Mouse (Mus musculus) midbrain, embryonic 15.5 days (tissue): ENCODE results near the gene Abca3. TPM values are rescaled to one million over a fixed set of nuclear protein-coding genes. Genes with fewer than 3 reads are reported as not detected.

Source experiments
- ATAC-seq: fragments of 200-750 bp; cut with Nextera tagmentation; replicated peaks from 2 replicates; pipeline ENCODE4 v1.8.0; 2017; ENCODE audit warnings: moderate TSS enrichment
- H3K27ac ChIP-seq: fragments of 300-500 bp; sonication (generic); 2 replicates; pipeline ENCODE4 v1.5.1; 2015; ENCODE audit warnings: mild to moderate bottlenecking, inconsistent platforms
- H3K27me3 ChIP-seq: fragments of 300-500 bp; sonication (generic); replicated peaks from 2 replicates; pipeline ENCODE4 v1.6.1; 2015; ENCODE audit warnings: inconsistent platforms
- H3K36me3 ChIP-seq: fragments of 300-500 bp; sonication (generic); replicated peaks from 2 replicates; pipeline ENCODE4 v1.6.1; 2015; ENCODE audit warnings: inconsistent platforms
- H3K4me1 ChIP-seq: fragments of 300-500 bp; sonication (generic); 2 replicates; pipeline ENCODE4 v1.6.1; 2015; ENCODE audit warnings: inconsistent platforms
- H3K4me2 ChIP-seq: fragments of 300-500 bp; sonication (generic); 2 replicates; pipeline ENCODE4 v1.6.1; 2015; ENCODE audit warnings: inconsistent platforms, mild to moderate bottlenecking, moderate library complexity
- H3K4me3 ChIP-seq: fragments of 300-500 bp; sonication (generic); 2 replicates; pipeline ENCODE4 v1.5.1; 2015; ENCODE audit warnings: mild to moderate bottlenecking, inconsistent platforms
- H3K9ac ChIP-seq: fragments of 300-500 bp; sonication (generic); 2 replicates; pipeline ENCODE4 v1.6.1; 2015; ENCODE audit warnings: mild to moderate bottlenecking, inconsistent platforms
- H3K9me3 ChIP-seq: fragments of 300-500 bp; sonication (generic); 2 replicates; pipeline ENCODE4 v1.6.1; 2016; ENCODE audit warnings: inconsistent platforms
- WGBS: fragments of 180-500 bp; shearing (Covaris S2); methylation state at CpG from one replicate; pipeline ENCODE4 v1.1.7; 2015; ENCODE audit warnings: mixed read lengths; 5-methylcytosine and 5-hydroxymethylcytosine counted together
- polyA plus RNA-seq: library from polyadenylated mRNA; unstranded; fragments of >200 nt; fragmentation: Nextera tagmentation; extraction: Ambion mirVana; gene quantifications from 2 replicates; pipeline ENCODE4 v1.2.1, GENCODE M21; 2015

Abca3 gene
- polyA plus RNA-seq, 1 experiment from 2014 or later, result 34.6 TPM

DNA sequence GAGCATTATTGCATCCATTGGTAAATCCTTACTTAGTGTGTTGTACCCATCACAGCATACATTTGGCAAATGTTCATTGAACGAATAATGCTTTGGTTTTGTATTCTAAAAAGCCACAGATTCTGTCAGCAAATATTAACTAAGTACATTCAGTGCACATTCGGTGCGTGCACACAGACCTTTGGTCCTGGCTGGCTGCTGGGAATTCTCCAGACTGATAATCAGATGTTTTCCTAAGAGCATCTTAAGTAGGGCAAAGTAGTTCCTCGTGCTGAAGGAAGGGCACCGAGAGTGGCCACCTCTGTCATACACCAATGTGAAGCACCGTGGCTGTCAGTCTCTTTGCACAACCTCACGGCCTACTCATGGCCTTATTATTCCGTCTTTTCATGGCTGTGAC, 7.3 kb downstream of the Abca3 start:
- H3K27ac ChIP-seq, result no peak overlapping the region
- no peaks in the 10 kb centered on the region for H3K27me3 ChIP-seq
- no peak overlapping the region for H3K4me3 ChIP-seq
- H3K36me3 ChIP-seq, result no peaks in the 10 kb centered on the region
- no peak for ATAC-seq
- no peak overlapping the region for H3K9ac ChIP-seq
- H3K4me2 ChIP-seq, result no peak overlapping the region
- H3K9me3 ChIP-seq, result no peaks in the 10 kb centered on the region
- WGBS, result 92% methylated on average over 8 of the region's 8 CpGs
- H3K4me1 ChIP-seq, result peaks cover 16% of the 10 kb centered on the region

DNA sequence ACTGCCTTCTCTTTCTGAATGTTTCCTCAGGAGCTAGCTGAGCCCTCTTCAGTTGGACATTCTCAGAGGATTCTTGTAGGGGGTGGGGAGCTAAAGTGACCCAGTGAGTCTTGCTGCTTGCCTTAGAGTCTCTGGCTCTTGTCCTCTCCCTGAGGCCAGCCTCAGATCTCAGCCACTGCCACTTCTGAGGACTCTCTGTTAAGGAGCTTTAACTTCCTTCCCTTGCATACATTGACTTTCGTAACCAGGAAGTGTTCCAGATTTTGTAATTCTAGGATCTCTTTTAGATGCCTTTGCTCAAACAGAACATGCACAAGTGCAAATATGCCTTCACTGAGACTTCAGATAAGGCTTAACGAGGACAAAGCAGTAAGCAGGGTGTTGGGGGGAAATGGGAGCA, 8.2 kb downstream of the Abca3 start:
- Histone ChIP-seq H3K4me2 (no peak overlapping the region), H3K36me3 (peaks cover under 1% of the 10 kb centered on the region; the same call in 1 of the 2 replicates), H3K9me3 (no peaks in the 10 kb centered on the region), H3K4me1 (peaks cover 9% of the 10 kb centered on the region), H3K27ac (no peak overlapping the region), H3K27me3 (no peaks in the 10 kb centered on the region), H3K4me3 (no peak overlapping the region), H3K9ac (no peak overlapping the region)
- ATAC-seq, result no peak
- WGBS, result 70% methylated on average over 2 of the region's 2 CpGs

GRCm38 (mm10) chr17:24360841-24361240, 9.1 kb downstream of the Abca3 start:
- ATAC-seq, result no peak
- peaks cover 3% of the 10 kb centered on the region; the same call in 1 of the 2 replicates for H3K36me3 ChIP-seq
- no peak overlapping the region for H3K4me3 ChIP-seq
- peaks cover 6% of the 10 kb centered on the region for H3K4me1 ChIP-seq
- no peaks in the 10 kb centered on the region for H3K27me3 ChIP-seq
- H3K27ac ChIP-seq, result no peak overlapping the region
- H3K4me2 ChIP-seq, result no peak overlapping the region
- 87% methylated on average over 8 of the region's 8 CpGs for WGBS
- H3K9ac ChIP-seq, result no peak overlapping the region
- no peaks in the 10 kb centered on the region for H3K9me3 ChIP-seq

- no peak overlapping the region for H3K27ac ChIP-seq
- no peak for ATAC-seq
- no peak overlapping the region for H3K4me2 ChIP-seq
- no peaks in the 10 kb centered on the region for H3K27me3 ChIP-seq
- no peaks in the 10 kb centered on the region for H3K9me3 ChIP-seq
- peaks cover 3% of the 10 kb centered on the region; the same call in 1 of the 2 replicates for H3K36me3 ChIP-seq
- 85% methylated on average over 5 of the region's 5 CpGs for WGBS
- H3K4me3 ChIP-seq, result no peak overlapping the region
- H3K4me1 ChIP-seq, result peaks cover 2% of the 10 kb centered on the region; the same call in 1 of the 2 replicates
- no peak overlapping the region for H3K9ac ChIP-seq
Observed at GRCm38 (mm10) chr17:24361291-24361690, 9.5 kb downstream of the Abca3 start.

DNA sequence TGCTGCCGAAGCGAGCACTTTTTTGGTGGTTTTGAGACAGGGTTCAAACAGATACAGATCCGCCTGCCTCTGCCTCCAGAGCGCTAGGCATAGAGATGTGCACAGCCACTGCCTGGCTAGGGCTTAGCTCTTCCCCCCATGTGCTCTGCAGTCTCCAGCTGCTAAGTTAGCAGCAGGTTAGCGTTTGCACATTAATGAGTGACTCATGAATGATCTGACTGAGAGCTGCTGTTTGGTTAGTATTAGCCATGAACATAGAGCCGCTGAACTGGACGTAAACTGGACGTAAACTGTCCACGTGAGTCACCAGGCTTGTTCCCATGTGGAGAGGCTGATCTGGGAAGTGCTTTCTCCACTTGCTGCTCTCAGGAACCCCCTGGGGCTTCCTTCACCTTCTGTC, 10.8 kb downstream of the Abca3 start:
- no peak for ATAC-seq
- H3K27ac ChIP-seq, result no peak overlapping the region

DNA sequence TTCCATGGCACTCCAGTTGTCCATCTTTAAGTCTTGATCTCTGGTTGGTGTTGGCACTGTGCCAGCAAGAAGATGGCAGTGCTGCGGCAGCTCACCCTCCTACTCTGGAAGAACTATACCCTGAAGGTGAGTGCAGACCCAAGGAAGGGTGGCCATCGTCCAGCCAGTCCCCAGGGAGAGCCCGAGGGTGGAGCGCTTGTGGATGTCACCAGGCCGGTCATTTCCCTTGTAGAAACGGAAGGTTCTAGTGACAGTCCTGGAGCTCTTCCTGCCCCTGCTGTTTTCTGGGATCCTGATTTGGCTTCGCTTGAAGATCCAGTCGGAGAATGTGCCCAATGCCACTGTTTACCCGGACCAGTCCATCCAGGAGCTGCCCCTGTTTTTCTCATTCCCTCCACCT, 12.7 kb downstream of the Abca3 start:
- WGBS, result 92% methylated on average over 9 of the region's 9 CpGs
- H3K4me3 ChIP-seq, result no peak overlapping the region
- no peaks in the 10 kb centered on the region for H3K9me3 ChIP-seq
- H3K4me1 ChIP-seq, result no peaks in the 10 kb centered on the region
- H3K27ac ChIP-seq, result no peak overlapping the region
- no peak overlapping the region for H3K9ac ChIP-seq
- ATAC-seq, result no peak
- peaks cover 9% of the 10 kb centered on the region for H3K36me3 ChIP-seq
- H3K27me3 ChIP-seq, result no peaks in the 10 kb centered on the region
- no peak overlapping the region for H3K4me2 ChIP-seq

More for the DNA sequence above, 10.8 kb downstream of the Abca3 start:
- Histone ChIP-seq H3K9me3 (no peaks in the 10 kb centered on the region), H3K4me1 (no peaks in the 10 kb centered on the region), H3K9ac (no peak overlapping the region), H3K27me3 (no peaks in the 10 kb centered on the region), H3K36me3 (peaks cover 9% of the 10 kb centered on the region), H3K4me2 (no peak overlapping the region), H3K4me3 (no peak overlapping the region)
- 76% methylated on average over 9 of the region's 9 CpGs for WGBS

- H3K4me1 ChIP-seq, result no peaks in the 10 kb centered on the region
- H3K4me2 ChIP-seq, result no peak overlapping the region
- H3K4me3 ChIP-seq, result no peak overlapping the region
- no peaks in the 10 kb centered on the region for H3K9me3 ChIP-seq
- H3K9ac ChIP-seq, result no peak overlapping the region
- ATAC-seq, result no peak
- no peak overlapping the region for H3K27ac ChIP-seq
- 33% methylated on average over 13 of the region's 13 CpGs for whole genome bisulfite sequencing
- peaks cover 14% of the 10 kb centered on the region for H3K36me3 ChIP-seq
- H3K27me3 ChIP-seq, result no peaks in the 10 kb centered on the region
Observed at GRCm38 (mm10) chr17:24365863-24366262, 14.1 kb downstream of the Abca3 start.

DNA sequence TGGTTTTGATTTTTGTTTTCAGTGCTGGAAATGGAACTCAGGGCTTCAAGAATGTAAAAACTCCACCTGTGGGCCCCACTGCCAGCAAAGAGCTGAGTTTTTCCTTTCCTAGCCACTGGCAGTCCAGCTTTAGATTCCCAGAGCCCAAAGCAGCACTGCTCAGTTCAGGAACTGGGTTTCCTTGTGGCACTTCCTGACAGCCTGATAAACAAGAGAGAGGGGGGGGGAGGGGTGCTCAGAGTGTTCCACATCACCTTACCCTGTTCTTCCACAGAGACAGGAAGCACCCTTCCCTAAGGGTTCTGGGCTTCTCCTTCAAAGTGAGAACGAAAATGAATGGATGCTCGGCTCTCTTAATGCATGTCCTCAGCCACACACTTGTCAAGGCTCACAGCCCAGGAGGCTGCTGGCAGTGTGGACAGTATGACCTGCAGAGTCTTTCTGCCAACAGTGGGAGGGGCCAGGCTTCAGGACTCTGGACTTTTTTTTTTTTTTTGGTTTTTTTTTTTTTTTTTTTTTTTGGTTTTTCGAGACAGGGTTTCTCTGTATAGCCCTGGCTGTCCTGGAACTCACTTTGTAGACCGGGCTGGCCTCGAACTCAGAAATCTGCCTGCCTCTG, 23.5 kb downstream of the Abca3 start:
- no peaks in the 10 kb centered on the region for H3K27me3 ChIP-seq
- no peak overlapping the region for H3K4me2 ChIP-seq
- no peak for ATAC-seq
- no peak overlapping the region for H3K4me3 ChIP-seq
- peaks cover 58% of the 10 kb centered on the region; the same call in 1 of the 2 replicates for H3K36me3 ChIP-seq
- H3K4me1 ChIP-seq, result no peaks in the 10 kb centered on the region
- H3K9me3 ChIP-seq, result no peaks in the 10 kb centered on the region
- H3K27ac ChIP-seq, result no peak overlapping the region
- H3K9ac ChIP-seq, result no peak overlapping the region
- 88% methylated on average over 4 of the region's 5 CpGs for WGBS

- Histone ChIP-seq H3K4me2 (no peak overlapping the region), H3K4me3 (no peak overlapping the region), H3K9ac (no peak overlapping the region), H3K4me1 (no peaks in the 10 kb centered on the region), H3K27me3 (no peaks in the 10 kb centered on the region), H3K27ac (no peak overlapping the region), H3K9me3 (no peaks in the 10 kb centered on the region), H3K36me3 (peaks cover 54% of the 10 kb centered on the region; the same call in 1 of the 2 replicates)
- WGBS, result 92% methylated on average over 6 of the region's 6 CpGs
- ATAC-seq, result no peak
Observed at GRCm38 (mm10) chr17:24375886-24376285, 24.1 kb downstream of the Abca3 start.

GRCm38 (mm10) chr17:24378496-24378895, 26.7 kb downstream of the Abca3 start:
- 97% methylated on average over 2 of the region's 2 CpGs for WGBS
- no peaks in the 10 kb centered on the region for H3K27me3 ChIP-seq
- no peaks in the 10 kb centered on the region for H3K9me3 ChIP-seq
- no peaks in the 10 kb centered on the region for H3K4me1 ChIP-seq
- no peak overlapping the region for H3K4me3 ChIP-seq
- H3K4me2 ChIP-seq, result no peak overlapping the region
- no peak for ATAC-seq
- no peak overlapping the region for H3K27ac ChIP-seq
- H3K36me3 ChIP-seq, result peaks cover 51% of the 10 kb centered on the region
- H3K9ac ChIP-seq, result no peak overlapping the region

- ATAC-seq, result no peak
- Histone ChIP-seq H3K4me2 (no peak overlapping the region), H3K36me3 (peaks cover 51% of the 10 kb centered on the region), H3K27me3 (no peaks in the 10 kb centered on the region), H3K27ac (no peak overlapping the region), H3K4me3 (no peak overlapping the region), H3K4me1 (no peaks in the 10 kb centered on the region), H3K9ac (no peak overlapping the region), H3K9me3 (no peaks in the 10 kb centered on the region)
- 88% methylated on average over 8 of the region's 8 CpGs for WGBS
Observed at GRCm38 (mm10) chr17:24383789-24384188, 32.0 kb downstream of the Abca3 start.

DNA sequence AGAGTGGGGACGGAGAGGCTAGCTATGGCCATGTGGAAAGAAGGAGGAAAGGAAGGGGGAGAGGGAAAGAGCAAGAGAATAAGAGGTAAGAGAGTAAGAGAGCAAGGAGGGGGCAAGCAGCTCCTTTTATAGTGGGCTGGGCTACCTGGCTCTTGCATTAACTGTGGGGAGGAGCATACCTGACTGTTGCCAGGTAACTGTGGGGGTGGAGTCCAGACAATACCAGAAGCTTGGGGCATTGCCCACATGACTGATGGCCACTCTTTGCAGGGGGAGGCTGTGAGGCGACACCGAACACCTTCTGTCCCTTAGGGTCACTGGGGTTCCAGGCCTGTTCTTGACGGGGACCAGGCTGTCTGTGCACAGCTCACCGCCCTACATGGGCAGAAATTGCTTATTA, 37.0 kb downstream of the Abca3 start:
- no peaks in the 10 kb centered on the region for H3K9me3 ChIP-seq
- ATAC-seq, result no peak
- 90% methylated on average over 5 of the region's 5 CpGs for WGBS
- no peak overlapping the region for H3K4me3 ChIP-seq
- H3K27ac ChIP-seq, result no peak overlapping the region
- H3K36me3 ChIP-seq, result peaks cover 65% of the 10 kb centered on the region
- no peaks in the 10 kb centered on the region for H3K27me3 ChIP-seq
- no peaks in the 10 kb centered on the region for H3K4me1 ChIP-seq
- no peak overlapping the region for H3K4me2 ChIP-seq
- H3K9ac ChIP-seq, result no peak overlapping the region

GRCm38 (mm10) chr17:24389865-24390264, 38.1 kb downstream of the Abca3 start:
- 3% methylated on average over 2 of the region's 2 CpGs for WGBS

More at GRCm38 (mm10) chr17:24389865-24390264, 38.1 kb downstream of the Abca3 start:
- Histone ChIP-seq H3K4me1 (no peaks in the 10 kb centered on the region), H3K27ac (no peak overlapping the region), H3K4me2 (no peak overlapping the region), H3K36me3 (peaks cover 55% of the 10 kb centered on the region), H3K27me3 (no peaks in the 10 kb centered on the region), H3K4me3 (no peak overlapping the region), H3K9me3 (no peaks in the 10 kb centered on the region), H3K9ac (no peak overlapping the region)
- ATAC-seq, result no peak
